Mouse (Mus musculus) lung, adult 2 months (tissue): ENCODE data around the gene Ttf2.

Experiments
- CTCF ChIP-seq: fragments of 200-500 bp; IDR thresholded peaks from 2 replicates; pipeline ENCODE4 v1.5.1; 2011; ENCODE audit warnings: mild to moderate bottlenecking, low read length, control low read depth; ENCODE audit not compliant: insufficient read depth
- POLR2A ChIP-seq: fragments of 200-500 bp; IDR thresholded peaks from 2 replicates; pipeline ENCODE4 v1.6.1; 2011; ENCODE audit warnings: low read depth, mild to moderate bottlenecking, control low read depth, low read length, borderline replicate concordance; ENCODE audit errors: extremely low read depth

GRCm38 (mm10) chr3:100911026-100911425 is 58.4 kb downstream of the Ttf2 start:
- TF ChIP-seq CTCF (no peak), POLR2A (no peak)
